Mouse (Mus musculus) gonadal fat pad, adult 2 months (tissue): ENCODE results near the gene M1ap. TPM values are rescaled to one million over a fixed set of nuclear protein-coding genes. Genes with fewer than 3 reads are reported as not detected.

Source experiments
- DNase-seq: peaks from one replicate; pipeline ENCODE4 v3.0.0-alpha.2; 2012; ENCODE audit warnings: low read depth
- polyA plus RNA-seq: library from polyadenylated mRNA; depleted of rRNA; stranded (reverse); fragments of >200 nt; gene quantifications from 2 replicates; pipeline ENCODE4 v1.2.3, GENCODE M21; 2012

The M1ap gene
- polyA plus RNA-seq, 1 experiment: 3.7 TPM

- no peak for DNase-seq
Measured at GRCm38 (mm10) chr6:83010010-83010409, 63.3 kb downstream of the M1ap start.

GRCm38 (mm10) chr6:83011255-83011654, 64.6 kb downstream of the M1ap start:
- DNase-seq: no peak

GRCm38 (mm10) chr6:83011756-83012155, 65.1 kb downstream of the M1ap start:
- DNase-seq: no peak

- DNase-seq: no peak
Measured at GRCm38 (mm10) chr6:83013444-83013843, 66.7 kb downstream of the M1ap start.

GRCm38 (mm10) chr6:83014482-83015466, 68.1 kb downstream of the M1ap start:
- no peak for DNase-seq

- no peak for DNase-seq
Measured at GRCm38 (mm10) chr6:83015749-83016148, 69.0 kb downstream of the M1ap start.

GRCm38 (mm10) chr6:83017190-83017589, 70.5 kb downstream of the M1ap start:
- DNase-seq: no peak

- DNase-seq: no peak
Measured at GRCm38 (mm10) chr6:83019044-83019443, 72.3 kb downstream of the M1ap start.

- DNase-seq: no peak
Measured at GRCm38 (mm10) chr6:83020121-83020520, 73.4 kb downstream of the M1ap start.

- DNase-seq: no peak
Measured at GRCm38 (mm10) chr6:83020836-83021593, 74.3 kb downstream of the M1ap start.

GRCm38 (mm10) chr6:83023008-83023407, 76.3 kb downstream of the M1ap start:
- DNase-seq: no peak

GRCm38 (mm10) chr6:83023786-83024185, 77.1 kb downstream of the M1ap start:
- no peak for DNase-seq

GRCm38 (mm10) chr6:83024421-83024820, 77.7 kb downstream of the M1ap start:
- DNase-seq: no peak

- DNase-seq: no peak
Measured at GRCm38 (mm10) chr6:83025221-83025620, 78.5 kb downstream of the M1ap start.

GRCm38 (mm10) chr6:83027293-83027692, 80.6 kb downstream of the M1ap start:
- DNase-seq: no peak

GRCm38 (mm10) chr6:83027706-83028105, 81.0 kb downstream of the M1ap start:
- DNase-seq: no peak

GRCm38 (mm10) chr6:83029777-83030176, 83.1 kb downstream of the M1ap start:
- no peak for DNase-seq

- DNase-seq: no peak
Measured at GRCm38 (mm10) chr6:83031111-83031510, 84.4 kb downstream of the M1ap start.

- DNase-seq: no peak
Measured at GRCm38 (mm10) chr6:83031921-83032590, 85.4 kb downstream of the M1ap start.

- no peak for DNase-seq
Measured at GRCm38 (mm10) chr6:83032769-83033191, 86.1 kb downstream of the M1ap start.

GRCm38 (mm10) chr6:83033249-83034185, 86.8 kb downstream of the M1ap start, which contains the start of the genes Dok1 and Loxl3:
Gene Dok1 (minus strand): TSS chr6:83033471.
Gene Loxl3 (plus strand): TSS chr6:83034173.
- DNase-seq: no peak
